Mouse (Mus musculus): ENCODE data around the gene Trim38.
A peak's percentile ranks its signal among the peaks of the same experiment; 100 is the strongest.

The Trim38 gene

DNA sequence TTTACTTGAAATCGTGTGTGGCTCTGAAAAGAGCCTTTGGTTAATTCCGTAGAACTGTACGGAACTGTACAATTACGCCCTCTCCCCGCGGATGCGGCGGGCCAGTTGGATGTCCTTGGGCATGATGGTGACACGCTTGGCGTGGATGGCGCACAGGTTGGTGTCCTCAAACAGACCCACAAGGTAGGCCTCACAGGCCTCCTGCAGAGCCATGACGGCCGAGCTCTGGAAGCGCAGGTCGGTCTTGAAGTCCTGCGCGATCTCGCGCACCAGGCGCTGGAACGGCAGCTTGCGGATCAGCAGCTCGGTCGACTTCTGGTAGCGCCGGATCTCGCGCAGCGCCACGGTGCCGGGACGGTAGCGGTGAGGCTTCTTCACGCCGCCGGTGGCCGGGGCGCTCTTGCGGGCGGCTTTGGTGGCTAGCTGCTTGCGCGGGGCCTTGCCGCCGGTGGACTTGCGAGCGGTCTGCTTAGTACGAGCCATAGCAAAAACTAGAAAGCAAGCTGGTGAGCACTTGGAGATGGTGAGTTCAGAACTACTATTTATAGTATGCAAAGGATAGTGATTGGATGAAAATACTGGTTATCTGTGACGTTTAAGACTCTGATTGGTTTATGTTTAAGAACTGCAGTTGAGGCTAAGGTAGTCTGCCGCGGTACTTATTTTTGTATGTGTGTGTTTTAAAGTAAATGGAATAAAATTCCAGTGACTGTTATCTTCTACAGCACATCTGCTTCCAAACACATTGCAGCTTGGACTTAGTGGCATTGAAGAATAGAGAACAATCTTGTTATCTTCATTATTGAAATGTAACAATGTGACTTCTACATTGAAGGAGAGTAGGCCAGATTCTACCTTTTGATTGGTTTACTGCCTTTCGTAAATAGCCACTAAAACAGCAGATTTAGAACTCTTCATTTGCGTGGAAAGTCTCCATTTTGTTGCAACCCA is 7.6 kb upstream of the Trim38 start, which contains the start of gene Hist1h3a:
Gene Hist1h3a, minus strand, starts transcription at position 516 of the 951 bp plus-strand sequence.
- DNase-seq (ENCODE audit: low spot score) = peak; percentile 87

DNA sequence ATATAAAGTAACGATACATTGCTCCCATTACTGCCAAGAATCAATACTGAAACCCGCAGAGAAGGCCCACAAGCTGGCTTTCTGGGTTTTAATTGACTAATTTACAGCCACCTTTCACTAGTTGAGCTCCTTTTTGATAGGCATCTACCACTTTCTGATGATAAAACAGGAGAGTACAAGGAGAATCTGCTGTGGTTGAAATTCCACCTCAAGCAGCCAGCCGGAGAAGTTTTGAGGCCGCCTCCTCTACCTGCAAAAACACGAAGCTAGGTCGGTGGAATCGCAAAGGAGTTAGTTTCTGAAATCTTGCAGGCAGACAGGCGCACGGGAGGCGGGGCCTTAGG is 6.5 kb upstream of the Trim38 start:
- DNase-seq (ENCODE audit: low spot score) = no peak

DNA sequence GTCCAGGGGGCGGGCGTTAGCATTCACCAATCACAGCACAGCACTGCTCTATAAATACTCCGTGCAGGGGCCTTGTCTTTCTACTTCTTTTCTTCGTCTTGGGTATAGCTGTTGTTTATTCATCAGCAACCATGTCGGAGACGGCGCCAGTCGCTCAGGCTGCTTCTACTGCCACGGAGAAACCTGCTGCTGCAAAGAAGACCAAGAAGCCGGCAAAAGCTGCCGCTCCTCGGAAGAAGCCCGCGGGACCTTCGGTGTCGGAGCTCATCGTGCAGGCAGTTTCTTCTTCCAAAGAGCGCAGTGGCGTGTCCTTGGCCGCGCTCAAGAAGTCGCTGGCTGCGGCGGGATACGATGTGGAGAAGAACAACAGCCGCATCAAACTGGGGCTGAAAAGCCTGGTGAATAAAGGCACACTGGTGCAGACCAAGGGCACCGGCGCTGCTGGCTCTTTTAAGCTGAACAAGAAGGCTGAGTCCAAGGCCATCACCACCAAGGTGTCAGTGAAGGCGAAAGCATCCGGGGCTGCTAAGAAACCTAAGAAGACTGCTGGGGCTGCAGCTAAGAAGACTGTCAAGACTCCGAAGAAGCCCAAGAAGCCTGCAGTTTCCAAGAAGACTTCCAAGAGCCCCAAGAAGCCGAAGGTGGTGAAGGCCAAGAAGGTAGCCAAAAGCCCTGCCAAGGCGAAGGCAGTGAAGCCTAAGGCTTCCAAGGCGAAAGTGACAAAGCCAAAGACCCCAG is 6.0 kb upstream of the Trim38 start, which contains the start of gene Hist1h1a:
Gene Hist1h1a, plus strand, starts transcription at position 81 of the 738 bp plus-strand sequence.
- peak; percentile 93 for DNase-seq (ENCODE audit: low spot score)

DNA sequence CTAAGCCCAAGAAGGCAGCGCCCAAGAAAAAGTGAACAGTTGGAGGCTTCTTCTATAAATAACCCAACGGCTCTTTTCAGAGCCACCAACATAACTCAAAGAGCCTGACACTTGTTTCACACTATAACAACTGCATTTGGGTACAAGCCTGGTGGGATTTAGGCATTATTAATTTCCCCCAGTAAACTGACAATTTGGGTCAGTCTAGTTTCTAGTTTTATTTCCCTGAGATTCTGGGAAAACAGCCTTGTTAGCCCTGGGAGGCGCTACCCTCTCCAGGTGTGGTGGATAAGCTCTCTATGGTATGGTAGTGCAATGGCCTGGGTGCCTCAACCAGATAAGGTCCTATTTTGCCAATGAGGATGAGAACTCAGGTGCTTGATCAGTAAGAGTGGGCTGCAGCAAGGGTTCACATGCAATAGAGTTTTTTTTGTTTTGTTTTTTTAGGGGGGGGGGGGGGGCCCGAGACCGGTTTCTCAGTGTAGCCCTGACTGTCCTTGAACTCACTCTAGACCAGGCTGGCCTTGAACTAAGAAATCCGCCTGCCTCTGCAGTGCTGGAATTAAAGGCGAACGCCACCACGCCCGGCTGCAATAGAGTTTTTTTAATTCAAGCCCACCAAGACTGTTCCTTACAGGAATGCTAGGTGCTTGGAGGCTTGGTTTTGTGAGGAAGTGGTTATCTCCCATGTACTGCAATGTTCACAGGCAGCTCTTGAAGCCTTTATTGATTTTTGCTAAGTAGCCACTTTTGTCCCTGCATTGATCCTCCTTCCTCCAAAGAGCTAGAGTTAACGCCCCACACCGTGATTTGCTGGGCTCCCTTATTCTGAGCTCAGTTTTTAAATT is 5.2 kb upstream of the Trim38 start:
- DNase-seq (ENCODE audit: low spot score) = peak; percentile 47

DNA sequence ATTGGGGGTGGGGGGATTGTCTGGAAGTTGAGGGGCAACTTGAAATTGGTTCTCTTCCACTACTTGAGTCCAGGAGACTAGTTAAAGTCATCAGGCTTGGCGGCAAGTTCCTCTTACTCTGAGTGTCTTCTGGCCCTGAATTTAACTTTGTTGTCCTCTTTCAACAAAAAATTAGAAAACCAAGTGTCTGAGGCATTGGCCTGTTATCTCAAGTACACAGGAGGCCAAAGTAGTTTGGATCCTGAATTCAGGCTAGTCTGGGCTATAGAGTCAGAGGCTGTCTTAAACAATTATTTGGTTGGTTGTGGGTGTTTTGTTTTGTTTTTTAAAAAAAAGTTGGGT is 4.6 kb upstream of the Trim38 start:
- DNase-seq (ENCODE audit: low spot score) = no peak

DNA sequence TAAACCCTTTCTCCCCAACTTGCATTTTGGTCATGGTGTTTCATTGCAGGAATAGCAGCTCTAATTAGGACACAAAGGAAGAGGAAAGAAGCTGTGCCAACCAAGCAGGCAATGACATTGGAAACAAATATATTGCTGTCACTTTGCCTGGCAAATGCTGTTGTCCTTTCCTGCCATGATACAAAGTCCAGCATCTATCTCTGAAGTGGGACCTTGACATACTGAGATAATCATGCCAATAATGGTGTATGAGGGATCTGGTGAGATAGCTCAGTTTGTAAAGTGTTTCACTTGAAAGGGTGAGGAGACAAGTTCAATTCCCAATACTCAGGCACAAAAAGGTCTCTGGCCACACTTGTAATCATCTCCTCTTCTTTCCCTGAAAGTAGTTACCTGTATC is 2.9 kb upstream of the Trim38 start:
- DNase-seq (ENCODE audit: low spot score) = no peak

DNA sequence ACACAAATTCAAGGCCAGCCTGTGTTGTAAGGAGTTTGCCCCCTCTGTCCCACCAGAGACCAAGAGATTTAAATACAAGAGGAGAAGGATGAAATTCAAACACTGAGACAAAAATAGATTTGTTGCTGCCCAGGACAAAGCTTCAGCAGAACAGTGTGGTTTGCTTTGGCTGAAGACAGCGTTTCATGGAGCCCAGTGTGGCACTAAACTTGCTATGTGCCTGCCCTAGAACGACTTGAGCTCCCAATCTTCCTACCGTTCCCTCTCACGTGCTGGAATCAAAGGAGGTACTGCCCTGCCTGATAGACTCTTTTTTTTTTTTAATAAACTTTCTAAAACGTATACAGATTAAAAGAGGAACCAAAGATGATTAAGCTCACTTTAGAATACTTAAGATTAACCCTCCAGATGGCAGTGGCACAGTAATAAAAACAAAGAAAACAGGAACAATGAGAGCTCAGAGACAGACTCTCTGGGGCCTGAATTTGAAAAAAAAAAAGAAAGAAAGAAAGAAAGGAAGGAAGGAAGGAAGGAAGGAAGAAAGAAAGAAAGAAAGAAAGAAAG is 797 bp upstream of the Trim38 start:
- DNase-seq (ENCODE audit: low spot score) = no peak

DNA sequence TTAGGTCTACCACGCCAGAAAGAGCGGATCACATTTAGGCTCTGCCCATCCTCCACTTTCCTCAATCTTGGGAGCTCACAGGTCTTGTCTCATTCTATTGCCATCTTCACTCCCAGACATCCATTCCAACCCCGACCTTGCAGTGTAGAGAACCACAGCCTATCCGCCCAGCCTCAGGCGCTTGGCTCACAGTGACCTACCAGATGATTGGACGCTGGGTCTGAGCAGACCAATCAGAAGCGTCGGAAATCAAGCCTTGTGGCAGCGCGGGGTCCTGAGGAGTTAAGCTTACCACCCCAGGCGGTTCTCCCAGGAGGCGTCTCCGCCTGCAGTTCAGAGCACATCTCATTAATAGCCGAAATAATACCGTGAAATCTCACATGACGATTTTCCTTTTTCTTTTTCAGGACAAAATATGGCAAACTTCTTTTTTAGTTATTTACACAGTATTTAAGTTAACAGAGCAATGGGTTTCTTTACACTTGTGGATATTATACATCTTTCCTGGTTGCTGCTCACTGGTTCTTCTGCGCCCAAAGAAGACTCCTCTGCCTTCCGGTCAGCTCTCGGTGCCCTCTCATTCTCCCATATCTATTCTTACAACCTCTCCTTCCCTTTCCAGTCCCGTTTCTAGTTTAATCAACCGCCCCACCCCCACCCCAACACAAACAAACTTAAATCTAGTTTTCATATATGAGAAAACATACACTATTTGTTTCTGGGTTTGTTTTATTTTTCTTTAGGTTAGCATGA is 3.0 kb downstream of the Trim38 start:
- peak; percentile 79 for DNase-seq (ENCODE audit: low spot score)

DNA sequence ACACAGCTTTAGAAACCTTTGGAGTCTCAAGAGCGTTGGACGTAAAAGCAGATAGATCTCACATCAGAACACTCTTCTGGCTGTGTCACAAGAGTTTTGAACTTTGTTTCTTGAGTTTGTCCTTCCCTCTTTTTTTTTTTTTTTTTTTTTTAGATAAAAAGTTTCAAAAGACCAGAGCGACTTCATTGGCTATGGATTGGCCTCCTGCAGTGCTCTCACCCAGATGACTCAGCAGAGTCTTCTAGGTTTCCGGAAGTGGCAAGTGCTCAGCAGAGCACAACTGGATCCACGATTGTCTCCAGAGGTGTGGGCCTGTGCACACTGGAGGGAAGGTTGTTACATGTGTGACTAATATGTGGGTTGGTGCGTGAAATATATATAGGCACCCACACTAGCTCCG is 8.6 kb downstream of the Trim38 start:
- DNase-seq (ENCODE audit: low spot score) = no peak

DNA sequence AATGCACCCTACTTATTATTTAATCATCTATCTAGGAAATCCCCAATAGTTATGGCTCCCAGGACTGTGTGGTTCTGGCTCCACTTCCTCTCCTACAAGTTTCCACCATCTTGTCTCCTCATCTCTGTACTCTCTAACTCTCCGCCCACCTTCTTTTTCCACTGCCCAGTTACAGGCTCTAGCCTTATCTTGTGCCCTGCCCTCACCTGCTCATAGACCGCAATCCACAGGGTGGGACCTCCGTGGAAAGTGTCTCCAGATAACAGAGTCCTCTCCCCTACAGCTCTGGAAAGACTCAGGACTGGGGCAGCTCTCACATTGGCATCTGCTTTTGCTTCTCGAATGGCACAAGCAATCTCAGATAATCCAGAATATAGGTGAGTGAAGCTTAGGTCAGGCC is 9.3 kb downstream of the Trim38 start:
- DNase-seq (ENCODE audit: low spot score) = no peak

DNA sequence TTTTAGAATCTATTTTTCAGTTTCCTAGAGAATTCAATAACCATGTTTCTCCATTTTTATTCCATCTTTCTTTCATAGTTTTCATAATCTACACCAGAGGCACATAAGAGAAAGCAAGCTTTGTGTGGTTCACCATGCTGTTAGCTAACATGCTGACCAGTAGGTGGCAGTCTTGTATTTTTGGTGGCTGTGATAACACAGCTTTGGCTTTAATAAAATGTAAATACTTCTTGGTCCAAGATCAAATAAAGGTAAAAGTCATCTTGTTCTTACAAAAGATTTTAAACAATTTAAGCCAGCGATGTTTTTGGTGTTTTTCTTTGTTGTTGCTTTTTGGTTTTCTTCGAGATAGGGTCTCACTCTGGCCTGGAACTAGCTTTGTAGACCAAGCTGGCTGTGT is 22.8 kb downstream of the Trim38 start:
- DNase-seq (ENCODE audit: low spot score) = peak; percentile 32

DNA sequence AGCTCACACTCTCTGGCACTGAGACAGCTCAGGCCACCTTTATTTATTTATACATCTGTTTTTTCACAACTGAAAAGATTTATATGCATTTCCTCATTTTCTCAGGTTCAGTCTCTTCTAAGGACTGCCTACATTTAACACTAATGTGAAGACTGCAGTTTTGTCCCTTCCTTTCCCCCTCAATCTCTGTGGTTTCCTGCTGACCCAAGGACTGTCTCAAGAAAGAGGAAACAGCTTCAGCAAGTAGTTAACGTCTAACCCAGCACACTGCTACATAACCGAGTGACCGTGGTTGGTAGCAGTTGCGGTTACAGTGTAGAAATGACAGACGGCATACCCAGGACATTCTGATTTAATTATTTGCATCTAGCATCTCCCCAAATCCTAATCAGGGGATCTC is 29.7 kb downstream of the Trim38 start:
- DNase-seq (ENCODE audit: low spot score) = no peak

DNA sequence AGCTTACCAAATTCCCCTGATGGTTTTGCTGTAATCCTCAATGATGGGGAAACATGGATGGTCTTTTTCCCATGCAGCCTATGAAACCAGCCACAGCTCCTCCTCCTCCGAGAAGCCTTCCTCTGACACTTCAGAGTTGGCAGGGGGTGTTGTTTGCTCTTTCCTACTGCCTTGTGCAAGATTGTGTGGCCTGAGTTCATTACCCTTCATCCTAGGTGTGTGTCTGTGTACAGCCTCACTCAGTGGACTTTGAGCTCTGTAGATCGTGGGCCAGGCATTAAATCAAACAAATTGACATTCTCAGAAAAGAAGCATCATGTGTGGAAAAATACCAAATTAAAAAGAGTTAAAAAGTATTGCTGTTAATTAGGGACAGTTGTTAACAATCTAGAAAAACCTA is 34.8 kb downstream of the Trim38 start:
- peak; percentile 37 for DNase-seq (ENCODE audit: low spot score)

DNA sequence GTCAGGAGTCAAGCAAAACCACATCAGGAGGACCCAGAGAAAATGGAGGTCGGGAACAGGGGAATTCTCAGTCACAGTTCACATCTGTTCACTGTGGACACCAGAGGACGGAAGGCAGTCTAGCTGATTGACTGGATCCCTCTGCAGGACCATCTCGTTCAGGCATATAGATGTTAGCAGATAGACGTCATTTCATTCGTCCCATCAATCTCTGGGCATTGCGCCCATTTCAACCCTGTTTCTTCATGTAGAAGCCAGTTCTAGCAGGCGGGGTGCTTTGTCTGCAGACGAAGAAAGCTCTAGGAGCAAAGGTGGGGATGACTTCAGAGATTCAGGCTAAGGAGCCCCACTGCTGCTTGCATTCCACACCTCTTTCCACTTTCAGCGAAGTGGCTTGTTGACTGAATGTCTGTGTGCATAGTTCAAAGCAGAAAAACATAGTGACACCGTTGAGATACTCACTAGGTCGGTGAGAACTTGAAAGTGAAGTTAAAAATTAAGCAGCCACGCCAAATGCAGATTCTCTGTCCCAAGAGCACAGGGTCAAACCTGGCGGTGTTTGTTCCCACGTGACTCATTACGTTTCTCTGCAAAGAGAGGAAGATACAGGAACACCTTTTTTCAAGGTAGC is 36.8 kb downstream of the Trim38 start, which contains the start of gene Slc17a2:
Gene Slc17a2, plus strand, starts transcription at position 572 of the 631 bp plus-strand sequence.
- peak; percentile 73 for DNase-seq (ENCODE audit: low spot score)

DNA sequence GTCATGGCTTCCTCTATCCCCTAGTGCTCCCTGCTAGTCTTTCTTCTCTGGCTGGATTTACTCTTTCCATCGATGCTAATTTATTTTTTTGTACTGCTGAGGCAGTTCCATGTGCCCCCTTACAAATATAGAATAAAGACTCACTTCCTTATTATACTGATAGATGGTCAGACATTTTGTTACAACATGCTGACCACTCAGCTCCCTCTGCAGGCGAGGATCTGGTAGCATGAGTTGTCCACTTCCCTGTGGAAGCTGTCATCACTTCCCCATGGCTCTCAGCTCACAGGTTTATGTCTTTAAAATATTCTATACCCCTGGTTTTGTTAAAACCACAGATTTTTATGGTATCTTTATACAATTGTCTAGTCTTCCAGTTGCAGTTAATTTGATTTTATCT is 46.4 kb downstream of the Trim38 start:
- no peak for DNase-seq (ENCODE audit: low spot score)

DNA sequence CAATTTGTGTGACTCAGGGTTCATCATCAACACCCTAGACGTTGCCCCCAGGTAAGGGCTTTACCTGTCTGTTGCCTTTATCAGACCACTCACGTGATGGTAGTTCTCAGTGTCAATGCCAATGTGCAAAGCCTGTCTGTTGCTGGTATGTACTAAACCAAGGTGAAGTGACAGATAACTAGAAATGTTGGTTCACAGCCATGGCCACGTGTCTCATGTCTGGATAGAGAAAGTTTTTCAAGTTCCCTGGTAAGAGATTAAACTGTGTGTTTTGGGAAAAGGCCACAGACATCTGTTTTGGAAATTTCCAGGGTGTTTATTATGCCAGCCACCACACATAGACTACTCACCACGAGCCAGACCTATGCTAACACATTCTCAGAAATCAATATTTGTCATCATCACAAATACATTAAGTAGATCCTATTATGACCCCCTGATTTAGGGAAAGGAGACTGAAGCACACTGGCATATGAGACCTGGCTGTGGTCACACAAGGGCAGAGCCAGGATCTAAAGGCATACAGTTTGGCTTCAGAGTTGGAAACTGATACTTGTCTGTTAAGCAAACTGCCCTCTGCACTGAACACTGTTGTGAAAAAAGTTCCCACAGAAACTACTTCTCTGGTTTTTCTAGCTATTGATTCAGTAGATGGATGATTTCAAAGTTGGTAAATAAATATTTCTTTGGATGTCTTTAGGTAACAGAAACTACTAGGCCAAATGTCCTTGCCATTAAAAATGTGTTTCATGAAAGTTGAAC is 50.6 kb downstream of the Trim38 start:
- no peak for DNase-seq (ENCODE audit: low spot score)

DNA sequence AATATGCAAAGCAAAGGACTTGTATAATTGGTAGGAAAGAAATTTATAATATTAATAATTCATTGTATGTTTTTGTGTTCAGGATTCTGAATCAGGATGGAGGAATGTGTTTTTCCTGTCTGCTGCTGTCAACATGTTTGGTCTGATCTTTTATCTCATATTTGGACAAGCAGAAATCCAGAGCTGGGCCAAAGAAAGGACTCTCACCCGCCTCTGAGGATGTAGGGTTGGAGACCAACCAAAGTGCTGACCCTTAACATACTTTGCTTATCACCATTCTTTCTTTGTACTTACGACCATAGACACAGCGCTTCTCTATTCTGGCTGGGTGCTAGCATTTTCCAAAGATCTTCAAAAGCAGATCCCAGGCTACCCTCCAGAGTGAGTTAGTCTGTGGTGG is 52.5 kb downstream of the Trim38 start:
- DNase-seq (ENCODE audit: low spot score) = no peak

DNA sequence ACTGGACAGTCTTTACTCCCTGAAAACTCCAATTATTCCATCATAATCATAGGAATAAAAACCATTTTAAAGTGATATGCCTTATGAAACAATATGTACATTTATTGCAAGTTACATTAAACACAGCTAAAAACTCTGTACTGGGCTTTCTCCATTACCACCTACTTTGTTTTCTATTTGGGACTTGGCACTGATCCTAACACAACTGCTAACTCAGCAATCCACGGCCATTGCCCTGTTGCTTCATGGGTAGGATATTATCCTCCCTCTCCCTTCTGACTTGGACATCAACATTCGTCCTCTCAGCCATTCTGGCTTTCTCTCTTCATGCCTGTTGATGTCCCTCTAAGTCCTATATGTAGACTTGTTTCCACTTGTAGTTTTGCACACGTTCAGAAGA is 56.9 kb downstream of the Trim38 start:
- DNase-seq (ENCODE audit: low spot score) = no peak

DNA sequence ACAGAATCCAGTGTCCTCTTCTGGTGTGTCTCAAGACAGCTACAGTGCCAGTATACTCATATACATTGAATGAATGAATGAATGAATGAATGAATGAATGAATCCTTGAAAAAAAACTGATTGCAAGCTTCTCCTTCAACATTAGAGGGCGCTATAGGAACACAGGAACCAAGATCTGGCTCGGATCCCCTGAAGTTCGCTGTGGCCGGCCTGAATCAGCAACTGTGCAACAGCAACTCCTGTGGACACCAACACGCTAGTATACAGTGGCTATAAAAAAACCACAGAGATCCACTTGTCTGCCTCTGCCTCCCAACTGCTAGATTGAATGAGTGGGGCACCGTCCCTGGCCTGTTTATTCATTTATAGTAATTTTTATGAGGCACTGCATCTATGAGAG is 63.3 kb downstream of the Trim38 start:
- DNase-seq (ENCODE audit: low spot score) = peak; percentile 10

DNA sequence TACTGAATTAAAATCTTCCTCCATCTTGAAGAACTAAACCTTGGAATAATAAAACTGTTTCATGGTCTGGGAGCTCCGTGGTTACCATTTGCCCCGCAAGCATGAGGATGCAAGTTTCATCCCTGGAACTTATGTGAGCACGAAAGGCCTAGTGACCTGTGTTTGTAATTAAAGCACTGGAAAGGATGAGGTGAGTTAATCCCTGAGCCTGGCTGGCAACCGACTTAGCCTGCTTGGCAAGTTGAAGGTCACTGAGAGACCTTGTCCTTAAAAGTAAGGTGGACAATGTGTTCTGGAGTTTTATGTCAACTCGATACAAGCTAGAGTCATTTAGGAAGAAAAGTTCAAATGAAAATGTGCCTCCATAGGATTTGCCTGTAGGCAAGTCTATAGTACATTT is 65.1 kb downstream of the Trim38 start:
- no peak for DNase-seq (ENCODE audit: low spot score)
